Mouse (Mus musculus): ENCODE measurements around the gene Tmem230.
"Not testable (repeated sequence)": the region's sequence is repeated elsewhere in the genome, so short reads cannot be mapped to it uniquely, and the experiment has no call there.

The Tmem230 gene

GRCm38 (mm10) chr2:132247539-132248313 lies at the start of gene Tmem230:
Gene Tmem230, minus strand, starts transcription at chr2:132247807.
- peak; percentile 98 for DNase-seq (ENCODE audit: low read depth, low spot score)

- no peak for DNase-seq (ENCODE audit: low read depth, low spot score)
Observed at GRCm38 (mm10) chr2:132293694-132294450, 46.3 kb upstream of the Tmem230 start.

- DNase-seq (ENCODE audit: low read depth, low spot score): no peak
Observed at GRCm38 (mm10) chr2:132292083-132292482, 44.5 kb upstream of the Tmem230 start.

- DNase-seq (ENCODE audit: low read depth, low spot score): no peak
Observed at GRCm38 (mm10) chr2:132291265-132291664, 43.7 kb upstream of the Tmem230 start.

- no peak for DNase-seq (ENCODE audit: low read depth, low spot score)
Observed at GRCm38 (mm10) chr2:132290808-132291207, 43.2 kb upstream of the Tmem230 start.

GRCm38 (mm10) chr2:132289213-132289612 lies 41.6 kb upstream of the Tmem230 start:
- not testable (repeated sequence) for DNase-seq (ENCODE audit: low read depth, low spot score)

GRCm38 (mm10) chr2:132286376-132287076 lies 38.9 kb upstream of the Tmem230 start:
- DNase-seq (ENCODE audit: low read depth, low spot score): peak; percentile 96

- not testable (repeated sequence) for DNase-seq (ENCODE audit: low read depth, low spot score)
Observed at GRCm38 (mm10) chr2:132285722-132286121, 38.1 kb upstream of the Tmem230 start.

- no peak for DNase-seq (ENCODE audit: low read depth, low spot score)
Observed at GRCm38 (mm10) chr2:132284492-132285139, 37.0 kb upstream of the Tmem230 start.

GRCm38 (mm10) chr2:132283236-132284070 lies 35.8 kb upstream of the Tmem230 start:
- no peak for DNase-seq (ENCODE audit: low read depth, low spot score)

GRCm38 (mm10) chr2:132282453-132283174 lies 35.0 kb upstream of the Tmem230 start:
- DNase-seq (ENCODE audit: low read depth, low spot score): no peak

GRCm38 (mm10) chr2:132281560-132282452 lies 34.2 kb upstream of the Tmem230 start:
- peak; percentile 50 for DNase-seq (ENCODE audit: low read depth, low spot score)

- DNase-seq (ENCODE audit: low read depth, low spot score): peak; percentile 20
Observed at GRCm38 (mm10) chr2:132280518-132281120, 33.0 kb upstream of the Tmem230 start.

- DNase-seq (ENCODE audit: low read depth, low spot score): no peak
Observed at GRCm38 (mm10) chr2:132279978-132280377, 32.4 kb upstream of the Tmem230 start.

GRCm38 (mm10) chr2:132279336-132279882 lies 31.8 kb upstream of the Tmem230 start:
- DNase-seq (ENCODE audit: low read depth, low spot score): no peak

- no peak for DNase-seq (ENCODE audit: low read depth, low spot score)
Observed at GRCm38 (mm10) chr2:132278273-132278853, 30.8 kb upstream of the Tmem230 start.

- no peak for DNase-seq (ENCODE audit: low read depth, low spot score)
Observed at GRCm38 (mm10) chr2:132276249-132276648, 28.6 kb upstream of the Tmem230 start.

GRCm38 (mm10) chr2:132275527-132275926 lies 27.9 kb upstream of the Tmem230 start:
- no peak for DNase-seq (ENCODE audit: low read depth, low spot score)
